Mouse (Mus musculus) megakaryocyte, embryonic 14.5 days (primary cell): ENCODE data around the gene Spc25. TPM values are rescaled to one million over a fixed set of nuclear protein-coding genes. Genes with fewer than 3 reads are reported as not detected.

Experiments
- H3K27me3 ChIP-seq: replicated peaks from 2 replicates; pipeline ENCODE3; 2012; ENCODE audit warnings: inconsistent platforms
- H3K36me3 ChIP-seq: replicated peaks from 2 replicates; pipeline ENCODE3; 2012; ENCODE audit warnings: low read length, inconsistent platforms, mixed read lengths
- H3K4me1 ChIP-seq: 2 replicates; pipeline ENCODE4 v1.6.1; 2012; ENCODE audit warnings: inconsistent platforms
- H3K4me3 ChIP-seq: replicated peaks from 2 replicates; pipeline ENCODE3; 2012; ENCODE audit warnings: moderate library complexity, mild to moderate bottlenecking, inconsistent platforms
- H3K9me3 ChIP-seq: 2 replicates; pipeline ENCODE4 v1.6.1; 2012; ENCODE audit warnings: inconsistent platforms
- FLI1 ChIP-seq: IDR thresholded peaks from 2 replicates; pipeline ENCODE4 v1.6.1; 2012; ENCODE audit warnings: low read length, inconsistent platforms, mixed read lengths
- GATA1 ChIP-seq: IDR thresholded peaks from 3 replicates; pipeline ENCODE4 v1.6.1; 2012; ENCODE audit warnings: mixed read lengths, low read length, inconsistent platforms, borderline replicate concordance
- polyA plus RNA-seq: library from polyadenylated mRNA; stranded (reverse); fragments of >175 nt; gene quantifications from 2 replicates; pipeline ENCODE4 v1.2.3, GENCODE M21; 2012; ENCODE audit warnings: low replicate concordance; ENCODE audit not compliant: insufficient read depth

Spc25 gene
- polyA plus RNA-seq, 1 experiment = 7.5 TPM

DNA sequence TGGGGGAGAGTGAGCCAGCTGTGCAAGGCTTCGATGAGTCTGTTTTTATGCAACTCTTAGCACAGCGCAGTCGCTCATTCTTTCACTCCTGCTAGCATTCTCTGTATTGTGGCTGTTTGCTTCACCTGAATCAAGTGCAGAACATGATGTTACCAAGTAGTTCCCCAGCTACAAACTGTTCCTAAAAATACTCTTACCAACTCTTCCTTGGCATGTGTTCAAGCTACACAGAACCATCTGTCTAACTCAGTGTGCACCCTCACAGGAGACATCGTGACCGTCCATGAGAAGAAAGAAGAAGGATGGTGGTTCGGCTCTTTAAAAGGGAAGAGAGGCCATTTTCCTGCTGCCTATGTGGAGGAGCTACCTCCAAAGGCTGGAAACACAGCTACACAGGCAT, 17.3 kb downstream of the Spc25 start:
- H3K4me3 ChIP-seq = no peak overlapping the region
- H3K4me1 ChIP-seq = peaks cover 14% of the 10 kb centered on the region
- TF ChIP-seq GATA1 (no peak), FLI1 (no peak)
- H3K36me3 ChIP-seq = peaks cover 54% of the 10 kb centered on the region
- no peaks in the 10 kb centered on the region for H3K27me3 ChIP-seq
- H3K9me3 ChIP-seq = no peaks in the 10 kb centered on the region

DNA sequence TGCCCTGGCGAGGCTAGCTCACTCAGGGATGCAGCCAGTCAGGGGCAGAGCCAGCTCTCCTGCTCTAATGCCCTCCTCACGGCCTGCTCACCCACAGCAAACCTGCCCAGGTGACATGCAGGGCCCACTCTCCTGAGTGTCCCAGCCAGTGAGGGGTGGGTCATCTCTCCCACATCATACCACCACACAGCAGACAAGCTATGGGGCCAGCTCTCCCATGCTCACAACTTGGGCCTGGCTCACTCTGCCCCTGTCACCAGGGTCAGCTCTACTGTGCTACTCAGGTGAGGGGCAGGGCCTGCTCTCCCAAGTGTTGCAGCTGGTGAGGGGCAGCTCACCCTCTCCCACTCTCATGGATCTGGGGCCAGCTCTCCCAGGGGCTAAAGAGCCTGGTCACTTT, 18.0 kb downstream of the Spc25 start:
- peaks cover 47% of the 10 kb centered on the region for H3K36me3 ChIP-seq
- no peak overlapping the region for H3K4me3 ChIP-seq
- no peaks in the 10 kb centered on the region for H3K27me3 ChIP-seq
- no peak for TF ChIP-seq GATA1
- TF ChIP-seq FLI1 = no peak
- H3K9me3 ChIP-seq = no peaks in the 10 kb centered on the region
- peaks cover 14% of the 10 kb centered on the region for H3K4me1 ChIP-seq

DNA sequence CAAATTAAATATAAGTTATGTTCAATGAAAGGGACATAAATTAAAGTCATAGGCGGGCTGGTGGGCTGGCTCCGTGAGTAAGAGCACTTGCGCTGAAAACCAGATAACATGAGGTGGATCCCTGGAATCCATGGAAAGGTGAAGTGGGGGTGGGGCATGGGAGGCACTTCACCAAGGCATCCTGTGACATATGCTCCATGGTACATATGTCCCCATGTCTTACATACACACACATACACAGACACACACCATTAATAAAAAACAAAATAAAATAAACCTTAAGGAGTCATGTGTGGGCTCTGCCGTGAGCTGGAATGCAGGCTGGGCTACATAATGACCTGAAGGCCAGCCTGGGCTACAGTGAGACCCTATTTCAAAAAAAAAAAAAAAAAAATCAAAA, 26.3 kb downstream of the Spc25 start:
- no peaks in the 10 kb centered on the region for H3K9me3 ChIP-seq
- TF ChIP-seq GATA1 (no peak), FLI1 (no peak)
- H3K27me3 ChIP-seq = no peaks in the 10 kb centered on the region
- H3K4me1 ChIP-seq = no peaks in the 10 kb centered on the region
- H3K36me3 ChIP-seq = no peaks in the 10 kb centered on the region
- H3K4me3 ChIP-seq = no peak overlapping the region

- H3K4me1 ChIP-seq = no peaks in the 10 kb centered on the region
- TF ChIP-seq GATA1 (no peak), FLI1 (no peak)
- H3K27me3 ChIP-seq = peaks cover 2% of the 10 kb centered on the region
- peaks cover 8% of the 10 kb centered on the region for H3K9me3 ChIP-seq
- H3K4me3 ChIP-seq = no peak overlapping the region
- no peaks in the 10 kb centered on the region for H3K36me3 ChIP-seq
These were observed 30.7 kb downstream of the Spc25 start for GRCm38 (mm10) chr2:69175296-69175695.

DNA sequence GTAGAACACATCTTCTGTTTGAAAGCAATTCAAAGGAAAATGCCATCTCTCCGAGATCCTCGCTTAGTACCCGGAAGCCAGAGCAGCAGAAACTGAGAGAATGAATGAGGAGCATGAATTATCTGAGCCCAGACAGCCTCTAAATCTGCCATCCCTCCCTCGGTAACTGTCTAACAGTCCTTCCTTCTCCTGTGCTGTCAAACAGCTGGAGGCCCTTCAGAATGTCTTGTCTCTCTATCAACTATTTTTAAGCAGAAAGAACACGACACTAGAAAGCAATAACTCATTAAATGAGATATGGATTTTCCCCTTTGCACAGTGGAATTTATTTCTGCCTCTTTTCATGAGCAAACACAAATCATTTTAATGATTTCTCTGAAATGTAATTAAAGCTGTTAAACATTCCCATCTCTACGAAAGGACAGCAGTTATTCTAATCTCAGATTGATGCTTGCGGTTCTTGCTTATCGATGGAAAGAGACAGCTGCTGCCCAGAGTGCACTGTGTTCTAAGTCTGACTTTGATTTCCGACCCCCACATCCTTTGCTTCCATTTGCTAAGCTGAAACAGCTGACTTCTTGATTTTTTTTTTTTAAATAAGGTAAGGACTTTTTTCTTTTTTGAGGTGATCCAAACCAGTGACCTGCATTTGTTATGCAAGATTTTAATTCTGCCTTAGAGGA, 35.5 kb downstream of the Spc25 start:
- H3K27me3 ChIP-seq = peaks cover 4% of the 10 kb centered on the region
- H3K9me3 ChIP-seq = peaks cover 8% of the 10 kb centered on the region
- no peak for TF ChIP-seq FLI1
- TF ChIP-seq GATA1 = no peak
- H3K4me3 ChIP-seq = no peak overlapping the region
- H3K4me1 ChIP-seq = no peaks in the 10 kb centered on the region
- no peaks in the 10 kb centered on the region for H3K36me3 ChIP-seq

DNA sequence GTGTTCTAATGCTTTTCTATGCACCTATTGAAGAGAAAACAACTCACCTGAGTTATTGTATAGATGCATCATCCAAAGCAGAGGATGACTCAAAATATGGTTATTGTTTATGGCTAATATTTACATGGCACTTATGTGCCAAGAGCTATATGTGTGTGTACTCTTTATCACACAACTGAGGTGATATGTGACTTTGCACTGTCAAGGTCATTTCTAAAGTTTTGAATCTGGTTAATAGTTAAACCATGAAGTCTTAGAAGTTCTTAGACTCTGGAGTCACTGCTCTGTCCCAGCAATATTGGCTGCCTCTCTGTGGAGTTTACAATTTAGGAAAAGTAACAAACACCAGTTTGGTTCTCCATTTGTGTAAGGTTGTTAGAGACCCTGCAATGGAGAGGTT, 47.1 kb downstream of the Spc25 start:
- Histone ChIP-seq H3K4me1 (peaks cover 19% of the 10 kb centered on the region), H3K9me3 (no peaks in the 10 kb centered on the region), H3K4me3 (no peak overlapping the region), H3K36me3 (no peaks in the 10 kb centered on the region), H3K27me3 (peaks cover 5% of the 10 kb centered on the region)
- no peak for TF ChIP-seq GATA1
- no peak for TF ChIP-seq FLI1

GRCm38 (mm10) chr2:69156283-69156682, 49.7 kb downstream of the Spc25 start:
- 0 out of 2 replicates have a peak, but pooled peaks cover 3% of the 10 kb centered on the region for H3K9me3 ChIP-seq
- H3K4me3 ChIP-seq = no peak overlapping the region
- peaks cover 7% of the 10 kb centered on the region for H3K27me3 ChIP-seq
- no peak for TF ChIP-seq GATA1
- TF ChIP-seq FLI1 = no peak
- no peaks in the 10 kb centered on the region for H3K36me3 ChIP-seq
- H3K4me1 ChIP-seq = peaks cover 3% of the 10 kb centered on the region; the same call in 1 of the 2 replicates

- Histone ChIP-seq H3K4me1 (peaks cover 3% of the 10 kb centered on the region; the same call in 1 of the 2 replicates), H3K4me3 (no peak overlapping the region), H3K27me3 (peaks cover 7% of the 10 kb centered on the region), H3K9me3 (peaks cover 8% of the 10 kb centered on the region; the same call in 1 of the 2 replicates), H3K36me3 (no peaks in the 10 kb centered on the region)
- TF ChIP-seq GATA1 = no peak
- no peak for TF ChIP-seq FLI1
These were observed 50.1 kb downstream of the Spc25 start for GRCm38 (mm10) chr2:69155861-69156260.

DNA sequence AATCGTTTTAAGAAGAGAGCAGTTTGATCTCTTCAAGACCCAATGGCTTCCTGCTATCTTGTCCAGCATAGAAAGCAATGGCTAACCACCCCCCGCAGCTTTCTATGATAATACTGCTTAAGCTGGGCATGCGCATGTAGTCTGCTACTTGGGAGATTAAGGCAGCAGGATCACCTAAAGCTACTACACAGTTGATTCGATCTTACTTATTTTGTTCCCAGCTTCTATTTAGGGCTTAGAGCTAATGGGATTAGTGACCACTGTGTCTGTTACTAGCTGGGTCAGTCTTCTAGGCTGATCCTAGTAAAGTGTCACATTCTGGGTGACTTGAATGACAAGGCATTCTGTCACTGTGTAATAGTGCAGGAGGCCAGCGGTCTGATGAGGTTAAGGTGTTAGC, 55.2 kb downstream of the Spc25 start:
- H3K4me3 ChIP-seq = no peak overlapping the region
- peaks cover 8% of the 10 kb centered on the region for H3K27me3 ChIP-seq
- no peaks in the 10 kb centered on the region for H3K36me3 ChIP-seq
- H3K4me1 ChIP-seq = peaks cover 4% of the 10 kb centered on the region
- TF ChIP-seq GATA1 (no peak), FLI1 (no peak)
- H3K9me3 ChIP-seq = peaks cover 9% of the 10 kb centered on the region; the same call in 1 of the 2 replicates

GRCm38 (mm10) chr2:69149154-69149553, 56.8 kb downstream of the Spc25 start:
- Histone ChIP-seq H3K4me1 (peaks cover 4% of the 10 kb centered on the region), H3K9me3 (peaks cover 9% of the 10 kb centered on the region; the same call in 1 of the 2 replicates), H3K4me3 (no peak overlapping the region), H3K36me3 (no peaks in the 10 kb centered on the region), H3K27me3 (peaks cover 6% of the 10 kb centered on the region)
- TF ChIP-seq FLI1 (no peak), GATA1 (no peak)

- Histone ChIP-seq H3K9me3 (peaks cover 9% of the 10 kb centered on the region; the same call in 1 of the 2 replicates), H3K4me1 (peaks cover 4% of the 10 kb centered on the region), H3K27me3 (peaks cover 6% of the 10 kb centered on the region), H3K36me3 (no peaks in the 10 kb centered on the region), H3K4me3 (no peak overlapping the region)
- TF ChIP-seq GATA1 (no peak), FLI1 (no peak)
These were observed 57.3 kb downstream of the Spc25 start for GRCm38 (mm10) chr2:69148691-69149090.

Other genes with a start within 250 kb of the Spc25 start
- gene Nostrin, start 70.4 kb downstream of the Spc25 start, polyA plus RNA-seq = not detected in 2 replicates
- gene G6pc2, start 4.9 kb upstream of the Spc25 start, polyA plus RNA-seq = not detected in 2 replicates
- gene Abcb11, start 136.4 kb upstream of the Spc25 start, polyA plus RNA-seq = 0.03 TPM in 1 of 2 replicates, not detected in the other
- not detected in 2 replicates for gene Dhrs9, start 174.3 kb upstream of the Spc25 start, polyA plus RNA-seq